Comparison of ENCODE assay signal across 22 mouse cellular contexts in genomic region chr13:41119152-41119945, GRCm38 (mm10). TPM values are rescaled to one million over a fixed set of nuclear protein-coding genes. Genes with fewer than 3 reads are reported as not detected.
DNase-seq lines count a peak whose midpoint lies in the region; ATAC-seq and TF ChIP-seq lines count a peak whose summit lies in the region.
"Had no signal": no experiment of that assay in that cellular context is flagged by ENCODE, and none has a peak within 500 bp of the region (broad histone marks: within the 10 kb centered on the region; RNA-seq: fewer than 3 reads in every experiment).

No protein-coding gene starts in this region.

- TF ChIP-seq CTCF in CH12.LX (conservative IDR thresholded peaks at IDR 0.05 in 1 of 2, IDR thresholded peaks at IDR 0.05 in 1 of 2; ENCODE audit: low read depth in 2 of 2, low read length in 2 of 2), result no peak

- H3K4me3 ChIP-seq in CH12.LX (replicated peaks in 1 of 3; ENCODE audit: low read depth in 2 of 3, low read length in 2 of 3, poor library complexity in 1 of 3), result peak overlapping the region in 1 of 3 experiments; percentile 33
- no peak overlapping the region for H3K4me3 ChIP-seq in embryonic facial prominence, embryonic 11.5 days (ENCODE audit: low read depth, low read length)
- no peak overlapping the region for H3K4me3 ChIP-seq in midbrain, embryonic 14.5 days (replicated peaks; ENCODE audit: low read depth, low read length)
- H3K4me3 ChIP-seq: heart, adult 2 months; hindbrain, embryonic 13.5 days; liver, embryonic 13.5 days; lung, embryonic 15.5 days had no signal

- no peaks in the 10 kb centered on the region for H3K27me3 ChIP-seq in CH12.LX (replicated peaks)
- no peaks in the 10 kb centered on the region for H3K27me3 ChIP-seq in embryonic facial prominence, embryonic 11.5 days (ENCODE audit: control insufficient read depth, insufficient read depth, low read length)
- no peaks in the 10 kb centered on the region; the same call in 1 of the 2 replicates for H3K27me3 ChIP-seq in midbrain, embryonic 14.5 days (ENCODE audit: control insufficient read depth, insufficient read depth, low read length)
- H3K27me3 ChIP-seq: lung, embryonic 15.5 days had no signal

- H3K36me3 ChIP-seq in CH12.LX (replicated peaks in 1 of 2; ENCODE audit: control insufficient read depth in 1 of 2, insufficient read depth in 1 of 2, low read length in 1 of 2), result no peaks in the 10 kb centered on the region
- H3K36me3 ChIP-seq in embryonic facial prominence, embryonic 11.5 days (replicated peaks; ENCODE audit: control insufficient read depth, insufficient read depth, low read depth, low read length), result no peaks in the 10 kb centered on the region
- no peaks in the 10 kb centered on the region for H3K36me3 ChIP-seq in midbrain, embryonic 14.5 days (ENCODE audit: control insufficient read depth, insufficient read depth, low read length)
- H3K36me3 ChIP-seq: hindbrain, embryonic 13.5 days; liver, embryonic 13.5 days; lung, embryonic 15.5 days had no signal

- H3K79me2 ChIP-seq in CH12.LX (replicated peaks; ENCODE audit: control insufficient read depth, extremely low read depth, insufficient read depth, poor library complexity, severe bottlenecking), result no peaks in the 10 kb centered on the region

- TF ChIP-seq EP300 in CH12.LX (IDR thresholded peaks at IDR 0.05; ENCODE audit: low read length), result 0 out of 2 replicates have a peak, but pooled peaks have one; percentile 30

- no peak for TF ChIP-seq POLR2A in CH12.LX (IDR thresholded peaks at IDR 0.05; ENCODE audit: low read depth, low read length)

- no peak overlapping the region; the same call in 1 of the 2 replicates for H3K27ac ChIP-seq in CH12.LX (ENCODE audit: insufficient read depth, low read depth)
- no peak overlapping the region for H3K27ac ChIP-seq in embryonic facial prominence, embryonic 11.5 days (replicated peaks; ENCODE audit: low read depth, low read length)
- no peak overlapping the region for H3K27ac ChIP-seq in midbrain, embryonic 14.5 days (replicated peaks; ENCODE audit: low read depth, low read length)
- H3K27ac ChIP-seq: heart, adult 2 months; hindbrain, embryonic 13.5 days; liver, embryonic 13.5 days; lung, embryonic 15.5 days had no signal

- H3K9me3 ChIP-seq in CH12.LX (replicated peaks; ENCODE audit: low read length), result no peaks in the 10 kb centered on the region
- no peaks in the 10 kb centered on the region for H3K9me3 ChIP-seq in embryonic facial prominence, embryonic 11.5 days (replicated peaks; ENCODE audit: control insufficient read depth, low read length)
- no peaks in the 10 kb centered on the region for H3K9me3 ChIP-seq in midbrain, embryonic 14.5 days (ENCODE audit: control insufficient read depth, low read length)
- H3K9me3 ChIP-seq: hindbrain, embryonic 13.5 days; liver, embryonic 13.5 days; lung, embryonic 15.5 days had no signal

- DNase-seq in A20 (ENCODE audit: low read depth, low spot score), result peak; percentile 48
- peak; percentile 72 for DNase-seq in CH12.LX (ENCODE audit: extremely low read depth)
- DNase-seq in embryonic facial prominence, embryonic 11.5 days (ENCODE audit: low spot score), result peak; percentile 72
- DNase-seq in right cerebral cortex, adult 2 months (ENCODE audit: low spot score in 2 of 2), result no peak
- DNase-seq in thymus, postnatal 4 days, result no peak
- no peak for DNase-seq in midbrain, embryonic 14.5 days
- DNase-seq: adrenal gland, adult 8-10 months; cerebellum, adult 2 months; heart, adult 2 months; kidney, adult 11 months; kidney, postnatal 14 days; liver, embryonic 13.5 days; thymus, postnatal 14 days had no signal

- peaks cover 13 to 31% of the 10 kb centered on the region in 2 experiments for H3K4me1 ChIP-seq in CH12.LX (ENCODE audit: control insufficient read depth in 1 of 2, insufficient read depth in 2 of 2)
- no peaks in the 10 kb centered on the region for H3K4me1 ChIP-seq in embryonic facial prominence, embryonic 11.5 days (ENCODE audit: control insufficient read depth, insufficient read depth, low read length)
- H3K4me1 ChIP-seq in midbrain, embryonic 14.5 days (ENCODE audit: control insufficient read depth, insufficient read depth, low read length), result no peaks in the 10 kb centered on the region
- H3K4me1 ChIP-seq: hindbrain, embryonic 13.5 days; liver, embryonic 13.5 days; lung, embryonic 15.5 days had no signal

- in situ Hi-C loops in CH12.LX (cut with MboI; ENCODE audit: low pct_ligation_motif_present, low pct_unique_long_range_greater_than_20kb, low sequenced_read_pairs), result no loop called here

- dilution Hi-C loops in CH12.LX (cut with MboI; ENCODE audit: extremely low pct_ligation_motif_present, extremely low pct_unique_long_range_greater_than_20kb, low sequenced_read_pairs), result no loop called here

- no peak for ATAC-seq in embryonic facial prominence, embryonic 11.5 days (replicated peaks; ENCODE audit: insufficient number of reproducible peaks, low FRiP score, low TSS enrichment, low read depth)
- ATAC-seq in inflammation-experienced regulatory T-cells, adult 6 months, result peak; percentile 28
- ATAC-seq in megakaryocyte-erythroid progenitor cell, adult 5-6 weeks (replicated peaks; ENCODE audit: low FRiP score, low TSS enrichment, poor library complexity, severe bottlenecking), result no peak
- ATAC-seq in midbrain, embryonic 14.5 days (ENCODE audit: low FRiP score, low TSS enrichment), result no peak

- TF ChIP-seq RAD21 in CH12.LX (IDR thresholded peaks at IDR 0.05; ENCODE audit: low read depth, low read length), result no peak

- H3K4me2 ChIP-seq in CH12.LX (ENCODE audit: insufficient read depth, low read depth, poor library complexity, severe bottlenecking), result peak overlapping the region; percentile 55; the same call in 1 of the 2 replicates
- H3K4me2 ChIP-seq in embryonic facial prominence, embryonic 11.5 days (ENCODE audit: low read depth, low read length), result no peak overlapping the region
- no peak overlapping the region for H3K4me2 ChIP-seq in midbrain, embryonic 14.5 days (ENCODE audit: low read length)
- H3K4me2 ChIP-seq: hindbrain, embryonic 13.5 days; liver, embryonic 13.5 days; lung, embryonic 15.5 days had no signal

- 27% methylated on average over 9 of the region's 9 CpGs for WGBS in embryonic facial prominence, embryonic 11.5 days
- WGBS in midbrain, embryonic 14.5 days, result 45% methylated on average over 9 of the region's 9 CpGs

- H3K9ac ChIP-seq in CH12.LX (ENCODE audit: insufficient read depth, low read depth), result no peak overlapping the region
- H3K9ac ChIP-seq in embryonic facial prominence, embryonic 11.5 days (replicated peaks; ENCODE audit: low read length), result no peak overlapping the region
- no peak overlapping the region for H3K9ac ChIP-seq in midbrain, embryonic 14.5 days (replicated peaks; ENCODE audit: low read length)
- H3K9ac ChIP-seq: hindbrain, embryonic 13.5 days; liver, embryonic 13.5 days; lung, embryonic 15.5 days had no signal

TF ChIP-seq in CH12.LX, 34 proteins besides CTCF, POLR2A, EP300 and RAD21:
- TF ChIP-seq MEF2A (IDR thresholded peaks at IDR 0.05; ENCODE audit: borderline replicate concordance, low read depth, low read length) (peak; percentile 50; the same call in 1 of the 2 replicates), ZC3H11A (IDR thresholded peaks at IDR 0.05; ENCODE audit: low read depth, low read length) (no peak), TBP (conservative IDR thresholded peaks at IDR 0.05; ENCODE audit: low read depth, low read length) (0 out of 2 replicates have a peak, but pooled peaks have one; percentile 14), MAX (IDR thresholded peaks at IDR 0.05; ENCODE audit: low read length) (no peak), BHLHE40 (IDR thresholded peaks at IDR 0.05; ENCODE audit: low read depth, low read length) (0 out of 2 replicates have a peak, but pooled peaks have one; percentile 9)

RNA-seq across cellular contexts. Expression of gene Sycp2l, which starts 5.2 kb away (rescaled TPM):
- 0.21 TPM in 1 of 2 replicates, not detected in the other for total RNA-seq in CH12.LX (2012; rRNA removed)
- total RNA-seq in CH12.LX (2014; rRNA removed), result 0.36 and 1.0 TPM in 2 replicates
- polyA plus RNA-seq in CH12.LX (2012; ENCODE audit: insufficient read length, low read depth), result 1.3 and 1.9 TPM in 2 replicates
- not detected in 2 replicates for polyA plus RNA-seq in embryonic facial prominence, embryonic 11.5 days (2014; fragmentation: Nextera tagmentation; extraction: Ambion mirVana)
- under 1 TPM in 1 of 3 experiments, not detected in 2; 0.38 TPM for polyA plus RNA-seq in inflammation-experienced regulatory T-cells, adult 6 months (2017; shearing (Covaris generic))
- total RNA-seq in megakaryocyte-erythroid progenitor cell, adult 5-6 weeks (2014; fragmentation: Nextera tagmentation), result not detected in 2 replicates
- total RNA-seq in megakaryocyte-erythroid progenitor cell, adult 5-6 weeks (2017), result not detected in 2 replicates
- polyA plus RNA-seq in midbrain, embryonic 14.5 days (2014; fragmentation: Nextera tagmentation; extraction: Ambion mirVana), result not detected in 2 replicates
- total RNA-seq: adrenal gland, adult 8-10 months; gastrocnemius, adult 8-10 months; heart, adult 2 months had no signal
- polyA plus RNA-seq: heart, adult 2 months; heart, embryonic 16.5 days; hindbrain, embryonic 13.5 days; liver, embryonic 13.5 days; lung, embryonic 15.5 days; midbrain, postnatal 0 days had no signal

RNA-seq across cellular contexts. Expression of gene Gcm2, which starts 8.5 kb away (rescaled TPM):
- 1.4 and 2.4 TPM in 2 replicates for total RNA-seq in CH12.LX (2012; rRNA removed)
- 8.0 and 8.7 TPM in 2 replicates for total RNA-seq in CH12.LX (2014; rRNA removed)
- 7.2 and 9.0 TPM in 2 replicates for polyA plus RNA-seq in CH12.LX (2012; ENCODE audit: insufficient read length, low read depth)
- not detected in 2 replicates for polyA plus RNA-seq in embryonic facial prominence, embryonic 11.5 days (2014; fragmentation: Nextera tagmentation; extraction: Ambion mirVana)
- under 1 TPM in 1 of 3 experiments, not detected in 2; 0.95 TPM for polyA plus RNA-seq in inflammation-experienced regulatory T-cells, adult 6 months (2017; shearing (Covaris generic))
- total RNA-seq in megakaryocyte-erythroid progenitor cell, adult 5-6 weeks (2014; fragmentation: Nextera tagmentation), result not detected in 2 replicates
- not detected in 2 replicates for total RNA-seq in megakaryocyte-erythroid progenitor cell, adult 5-6 weeks (2017)
- polyA plus RNA-seq in midbrain, embryonic 14.5 days (2014; fragmentation: Nextera tagmentation; extraction: Ambion mirVana), result not detected in 2 replicates
- total RNA-seq: adrenal gland, adult 8-10 months; gastrocnemius, adult 8-10 months; heart, adult 2 months; layer of hippocampus, postnatal 10 days; left cerebral cortex, postnatal 25 days; midbrain, postnatal 0 days had no signal
- polyA plus RNA-seq: cerebellum, adult 2 months; heart, adult 2 months; heart, embryonic 16.5 days; hindbrain, embryonic 13.5 days; liver, embryonic 13.5 days; lung, embryonic 15.5 days; midbrain, postnatal 0 days had no signal

RNA-seq across cellular contexts. Expression of gene Mak, which starts 39.8 kb away (rescaled TPM):
- total RNA-seq in CH12.LX (2012; rRNA removed) (not detected in 2 replicates), CH12.LX (2014; rRNA removed) (not detected in 2 replicates)
- not detected in 2 replicates for polyA plus RNA-seq in CH12.LX (2012; ENCODE audit: insufficient read length, low read depth)
- 0.94 and 1.5 TPM in 2 replicates for polyA plus RNA-seq in embryonic facial prominence, embryonic 11.5 days (2014; fragmentation: Nextera tagmentation; extraction: Ambion mirVana)
- polyA plus RNA-seq in inflammation-experienced regulatory T-cells, adult 6 months (2017; shearing (Covaris generic)), result under 1 TPM in 1 of 3 experiments, not detected in 2; 0.13 TPM
- total RNA-seq in megakaryocyte-erythroid progenitor cell, adult 5-6 weeks (2014; fragmentation: Nextera tagmentation), result not detected in 2 replicates
- not detected in 2 replicates for total RNA-seq in megakaryocyte-erythroid progenitor cell, adult 5-6 weeks (2017)
- 1.7 and 2.1 TPM in 2 replicates for polyA plus RNA-seq in midbrain, embryonic 14.5 days (2014; fragmentation: Nextera tagmentation; extraction: Ambion mirVana)
- total RNA-seq: gastrocnemius, adult 8-10 months; heart, adult 2 months had no signal

Comparison
In these comparisons a context has a peak if more than half of its experiments do, and no peak if none do; other contexts are left out.
1. DNase-seq: peak in A20 (single experiment), CH12.LX (single experiment) and embryonic facial prominence, embryonic 11.5 days (single experiment); none in right cerebral cortex, adult 2 months (0 of 2), thymus, postnatal 4 days (single experiment) and midbrain, embryonic 14.5 days (single experiment).